Mouse (Mus musculus): ENCODE data around the gene Hoxd3. TPM values are rescaled to one million over a fixed set of nuclear protein-coding genes. Genes with fewer than 3 reads are reported as not detected.

The Hoxd3 gene
- polyA plus RNA-seq, 1 experiment from 2014 or later: 2.9 TPM

DNA sequence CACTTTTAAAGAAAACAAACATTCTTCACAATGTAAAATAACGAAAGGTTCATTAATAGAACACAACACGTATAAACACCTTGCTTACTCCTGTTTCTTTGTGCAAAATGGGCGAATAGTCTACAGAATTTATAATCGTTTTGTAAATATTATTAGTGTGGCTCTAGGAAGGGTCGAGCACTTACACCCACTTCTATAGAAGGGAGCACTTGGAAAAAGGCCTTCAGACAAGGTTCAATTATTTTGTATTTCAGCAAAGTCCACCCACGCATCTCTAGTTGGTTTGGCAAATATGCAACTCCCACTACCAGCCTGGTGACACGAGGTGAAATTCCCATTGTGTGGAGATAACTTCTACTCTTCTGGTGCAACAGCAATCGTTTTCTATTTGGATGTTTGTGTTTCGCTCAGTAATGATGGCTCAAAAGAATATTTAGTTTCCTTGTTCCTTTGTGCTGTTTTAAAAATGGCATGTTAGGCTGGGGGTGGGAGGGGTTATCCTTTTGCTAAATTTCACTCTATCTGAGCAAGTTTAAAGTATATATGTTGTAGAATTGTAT, 36.8 kb downstream of the Hoxd3 start:
- ATAC-seq (replicated peaks; ENCODE audit: insufficient number of reproducible peaks, low FRiP score, low TSS enrichment, low read depth): no peak
- Histone ChIP-seq H3K4me2 (ENCODE audit: low read depth, low read length) (no peak overlapping the region), H3K9ac (replicated peaks; ENCODE audit: low read length) (no peak overlapping the region), H3K9me3 (replicated peaks; ENCODE audit: control insufficient read depth, low read length) (no peaks in the 10 kb centered on the region), H3K4me1 (ENCODE audit: control insufficient read depth, insufficient read depth, low read length) (peaks cover 3% of the 10 kb centered on the region; the same call in 1 of the 2 replicates), H3K27ac (replicated peaks; ENCODE audit: low read depth, low read length) (no peak overlapping the region), H3K27me3 (ENCODE audit: control insufficient read depth, insufficient read depth, low read length) (peaks cover 92% of the 10 kb centered on the region), H3K4me3 (ENCODE audit: low read depth, low read length) (no peak overlapping the region), H3K36me3 (replicated peaks; ENCODE audit: control insufficient read depth, insufficient read depth, low read depth, low read length) (no peaks in the 10 kb centered on the region)
- no peak for DNase-seq (ENCODE audit: low spot score)
- 2% methylated on average over 9 of the region's 9 CpGs for WGBS

DNA sequence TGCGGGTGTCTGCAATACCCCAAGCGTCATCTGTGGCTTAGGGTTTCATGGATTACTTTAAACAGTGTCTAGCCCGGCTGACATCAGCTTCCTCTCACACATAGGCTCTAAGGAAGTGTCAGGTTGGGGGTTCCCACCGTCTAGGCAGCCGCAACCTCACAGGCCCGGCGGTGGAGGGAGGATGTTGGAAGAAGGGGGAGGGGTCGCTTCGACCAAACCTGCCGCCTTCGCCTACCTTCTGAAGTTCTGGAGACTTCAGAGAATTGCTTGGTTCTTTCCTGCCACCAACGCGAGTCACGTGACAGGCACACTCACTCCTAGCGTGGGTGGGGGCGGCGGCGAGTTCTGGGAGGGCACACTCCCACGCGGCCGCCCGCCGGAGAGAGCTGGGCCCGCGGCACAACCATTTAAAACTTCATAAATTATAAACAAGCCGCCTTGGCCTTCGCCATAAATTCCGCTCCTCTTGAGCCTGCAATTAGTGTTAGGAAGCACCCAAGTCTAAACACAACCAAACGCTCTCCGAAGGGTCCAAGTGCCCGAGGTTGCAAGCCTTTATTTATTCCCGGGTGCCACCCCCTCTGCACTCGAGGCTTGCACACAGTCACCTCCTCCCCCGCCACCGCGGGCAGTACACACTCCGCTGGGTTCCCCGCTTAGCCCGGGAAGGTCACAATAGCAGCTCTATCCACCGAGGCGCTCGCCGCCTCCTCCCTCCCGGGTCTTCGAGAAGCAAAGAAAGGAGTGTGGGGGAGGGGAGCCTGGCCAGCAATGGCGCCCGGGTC, 37.8 kb downstream of the Hoxd3 start:
- no peaks in the 10 kb centered on the region for H3K36me3 ChIP-seq (replicated peaks; ENCODE audit: control insufficient read depth, insufficient read depth, low read depth, low read length)
- H3K9ac ChIP-seq (replicated peaks; ENCODE audit: low read length): no peak overlapping the region; the same call in 1 of the 2 replicates
- H3K9me3 ChIP-seq (replicated peaks; ENCODE audit: control insufficient read depth, low read length): no peaks in the 10 kb centered on the region
- peaks cover 92% of the 10 kb centered on the region for H3K27me3 ChIP-seq (ENCODE audit: control insufficient read depth, insufficient read depth, low read length)
- WGBS: under 1% methylated on average over 47 of the region's 47 CpGs
- peak overlapping the region; percentile 19; the same call in 1 of the 2 replicates for H3K4me3 ChIP-seq (ENCODE audit: low read depth, low read length)
- ATAC-seq (replicated peaks; ENCODE audit: insufficient number of reproducible peaks, low FRiP score, low TSS enrichment, low read depth) (peak; percentile 57; the same call in 1 of the 2 replicates), DNase-seq (ENCODE audit: low spot score) (no peak)
- no peak overlapping the region for H3K27ac ChIP-seq (replicated peaks; ENCODE audit: low read depth, low read length)
- H3K4me2 ChIP-seq (ENCODE audit: low read depth, low read length): peak overlapping the region; percentile 41
- H3K4me1 ChIP-seq (ENCODE audit: control insufficient read depth, insufficient read depth, low read length): peaks cover 3% of the 10 kb centered on the region; the same call in 1 of the 2 replicates

DNA sequence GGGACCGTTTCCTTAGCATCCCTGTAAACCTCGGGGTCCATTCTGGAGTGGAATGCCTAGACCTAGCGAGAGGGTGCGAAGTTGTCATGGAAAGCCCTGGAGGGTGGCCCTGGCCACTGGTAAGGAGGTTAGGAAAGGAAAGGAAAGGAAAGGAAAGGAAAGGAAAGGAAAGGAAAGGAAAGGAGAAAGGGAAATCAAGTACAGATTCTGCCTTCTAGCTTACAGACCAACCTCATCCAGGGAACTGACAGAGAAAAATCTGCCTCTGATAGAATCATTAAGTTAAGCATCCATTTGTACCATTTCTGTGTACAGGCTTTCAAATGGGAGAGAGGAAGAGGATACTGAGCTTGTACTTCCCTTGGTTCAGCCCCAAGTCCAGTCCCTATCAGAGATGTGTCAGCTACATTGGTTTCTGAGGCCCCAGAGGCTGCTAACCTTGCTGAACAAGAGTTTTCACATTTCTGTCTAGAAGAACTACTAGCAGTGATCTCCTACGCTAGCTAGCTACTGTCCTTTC, 39.1 kb downstream of the Hoxd3 start:
- H3K36me3 ChIP-seq (replicated peaks; ENCODE audit: control insufficient read depth, insufficient read depth, low read depth, low read length): no peaks in the 10 kb centered on the region
- H3K4me1 ChIP-seq (ENCODE audit: control insufficient read depth, insufficient read depth, low read length): peaks cover 3% of the 10 kb centered on the region; the same call in 1 of the 2 replicates
- H3K9ac ChIP-seq (replicated peaks; ENCODE audit: low read length): no peak overlapping the region
- H3K9me3 ChIP-seq (replicated peaks; ENCODE audit: control insufficient read depth, low read length): no peaks in the 10 kb centered on the region
- no peak overlapping the region for H3K4me2 ChIP-seq (ENCODE audit: low read depth, low read length)
- no peak overlapping the region for H3K4me3 ChIP-seq (ENCODE audit: low read depth, low read length)
- peaks cover 83% of the 10 kb centered on the region for H3K27me3 ChIP-seq (ENCODE audit: control insufficient read depth, insufficient read depth, low read length)
- ATAC-seq (replicated peaks; ENCODE audit: insufficient number of reproducible peaks, low FRiP score, low TSS enrichment, low read depth): no peak
- no peak overlapping the region for H3K27ac ChIP-seq (replicated peaks; ENCODE audit: low read depth, low read length)
- no peak for DNase-seq (ENCODE audit: low spot score)
- WGBS: 16% methylated on average over 5 of the region's 5 CpGs

DNA sequence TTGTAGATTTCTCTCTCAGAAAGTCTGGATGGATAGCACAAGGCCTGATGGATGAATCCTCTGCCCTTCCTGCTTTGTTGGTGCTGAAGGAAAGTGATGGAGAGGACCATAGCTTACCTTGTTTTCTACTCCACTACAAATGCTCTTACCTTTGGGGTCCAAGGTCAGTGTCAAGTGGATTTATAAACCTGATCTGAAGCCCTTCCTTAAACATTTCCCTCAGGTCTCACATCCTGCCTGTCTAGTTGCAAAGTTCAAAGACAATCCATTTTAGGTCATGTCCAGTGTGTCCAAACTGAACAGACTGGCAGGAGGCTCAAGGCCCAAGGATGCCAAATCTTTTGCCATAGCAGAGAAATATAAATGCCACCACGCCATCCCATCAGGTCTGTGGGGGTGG, 40.1 kb downstream of the Hoxd3 start:
- no peaks in the 10 kb centered on the region for H3K9me3 ChIP-seq (replicated peaks; ENCODE audit: control insufficient read depth, low read length)
- ATAC-seq (replicated peaks; ENCODE audit: insufficient number of reproducible peaks, low FRiP score, low TSS enrichment, low read depth): no peak
- H3K4me2 ChIP-seq (ENCODE audit: low read depth, low read length): no peak overlapping the region
- H3K4me3 ChIP-seq (ENCODE audit: low read depth, low read length): no peak overlapping the region
- H3K27ac ChIP-seq (replicated peaks; ENCODE audit: low read depth, low read length): no peak overlapping the region
- 71% methylated on average over 1 of the region's 1 CpGs for WGBS
- peaks cover 73% of the 10 kb centered on the region for H3K27me3 ChIP-seq (ENCODE audit: control insufficient read depth, insufficient read depth, low read length)
- H3K9ac ChIP-seq (replicated peaks; ENCODE audit: low read length): no peak overlapping the region
- no peak for DNase-seq (ENCODE audit: low spot score)
- H3K4me1 ChIP-seq (ENCODE audit: control insufficient read depth, insufficient read depth, low read length): peaks cover 3% of the 10 kb centered on the region; the same call in 1 of the 2 replicates
- no peaks in the 10 kb centered on the region for H3K36me3 ChIP-seq (replicated peaks; ENCODE audit: control insufficient read depth, insufficient read depth, low read depth, low read length)

DNA sequence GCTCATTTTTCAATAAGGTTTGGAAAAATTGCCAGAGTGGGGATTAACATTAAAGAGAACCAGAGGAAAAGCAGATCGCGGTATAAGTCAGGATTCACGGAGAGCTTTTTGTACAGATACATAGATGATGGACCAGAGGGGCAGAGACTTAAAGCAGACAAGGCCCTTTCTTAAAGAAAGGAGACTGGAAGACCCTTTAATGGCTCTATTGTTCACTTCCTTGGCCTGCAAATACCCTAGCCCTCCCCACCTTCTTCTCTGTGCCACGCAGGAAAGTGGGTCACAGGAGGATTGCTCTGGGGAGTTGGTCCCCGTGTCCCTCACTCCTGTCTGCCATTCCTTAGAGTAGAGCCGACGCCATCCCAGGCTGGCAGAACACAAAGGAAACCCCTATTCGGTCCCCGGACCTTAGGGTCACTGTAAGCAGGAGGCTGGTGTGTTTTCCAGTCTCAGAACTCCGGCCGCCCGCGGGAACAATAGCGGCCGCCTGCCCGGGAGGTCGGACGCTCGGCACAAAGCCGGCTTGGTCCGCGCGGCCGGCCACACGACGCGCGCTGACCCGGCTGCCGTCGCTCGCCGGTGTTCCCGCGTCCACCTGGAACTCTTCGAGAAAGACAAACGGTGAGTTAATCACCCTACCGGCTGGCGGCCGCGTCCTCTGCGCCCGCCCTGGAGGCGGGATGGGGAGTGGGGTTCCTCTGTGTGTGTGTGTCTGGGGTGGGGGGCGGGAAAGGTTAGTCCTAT, 40.9 kb downstream of the Hoxd3 start:
- under 1% methylated on average over 45 of the region's 45 CpGs for WGBS
- Histone ChIP-seq H3K36me3 (replicated peaks; ENCODE audit: control insufficient read depth, insufficient read depth, low read depth, low read length) (no peaks in the 10 kb centered on the region), H3K27ac (replicated peaks; ENCODE audit: low read depth, low read length) (no peak overlapping the region), H3K4me1 (ENCODE audit: control insufficient read depth, insufficient read depth, low read length) (peaks cover 3% of the 10 kb centered on the region; the same call in 1 of the 2 replicates), H3K4me3 (ENCODE audit: low read depth, low read length) (peak overlapping the region; percentile 17), H3K4me2 (ENCODE audit: low read depth, low read length) (peak overlapping the region; percentile 32), H3K9ac (replicated peaks; ENCODE audit: low read length) (peak overlapping the region; percentile 46), H3K9me3 (replicated peaks; ENCODE audit: control insufficient read depth, low read length) (no peaks in the 10 kb centered on the region), H3K27me3 (ENCODE audit: control insufficient read depth, insufficient read depth, low read length) (peaks cover 66% of the 10 kb centered on the region)
- ATAC-seq (replicated peaks; ENCODE audit: insufficient number of reproducible peaks, low FRiP score, low TSS enrichment, low read depth): no peak; the same call in 1 of the 2 replicates
- no peak for DNase-seq (ENCODE audit: low spot score)

DNA sequence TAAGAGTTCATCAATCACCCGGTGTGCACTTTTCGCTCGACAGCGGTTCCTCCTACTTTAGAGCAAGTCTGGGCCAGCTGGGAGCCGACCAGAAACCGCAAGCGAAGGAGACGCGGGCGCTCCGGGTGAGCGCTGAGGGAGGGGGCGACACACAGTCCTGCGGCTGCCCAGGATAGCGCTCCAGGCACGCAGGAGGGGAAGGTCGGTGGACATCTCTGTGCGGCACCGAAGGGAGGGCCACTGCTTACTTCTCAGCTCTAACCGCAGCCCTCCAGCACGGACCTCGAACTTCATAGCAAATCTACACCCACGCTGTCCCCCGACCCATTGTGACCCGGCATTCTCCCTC, 41.4 kb downstream of the Hoxd3 start:
- Histone ChIP-seq H3K4me3 (ENCODE audit: low read depth, low read length) (peak overlapping the region; percentile 17; the same call in 1 of the 2 replicates), H3K27ac (replicated peaks; ENCODE audit: low read depth, low read length) (no peak overlapping the region), H3K9ac (replicated peaks; ENCODE audit: low read length) (no peak overlapping the region; the same call in 1 of the 2 replicates), H3K36me3 (replicated peaks; ENCODE audit: control insufficient read depth, insufficient read depth, low read depth, low read length) (no peaks in the 10 kb centered on the region), H3K27me3 (ENCODE audit: control insufficient read depth, insufficient read depth, low read length) (peaks cover 63% of the 10 kb centered on the region), H3K4me1 (ENCODE audit: control insufficient read depth, insufficient read depth, low read length) (peaks cover 3% of the 10 kb centered on the region; the same call in 1 of the 2 replicates), H3K9me3 (replicated peaks; ENCODE audit: control insufficient read depth, low read length) (no peaks in the 10 kb centered on the region), H3K4me2 (ENCODE audit: low read depth, low read length) (peak overlapping the region; percentile 32)
- under 1% methylated on average over 25 of the region's 25 CpGs for WGBS
- ATAC-seq (replicated peaks; ENCODE audit: insufficient number of reproducible peaks, low FRiP score, low TSS enrichment, low read depth): no peak
- no peak for DNase-seq (ENCODE audit: low spot score)

DNA sequence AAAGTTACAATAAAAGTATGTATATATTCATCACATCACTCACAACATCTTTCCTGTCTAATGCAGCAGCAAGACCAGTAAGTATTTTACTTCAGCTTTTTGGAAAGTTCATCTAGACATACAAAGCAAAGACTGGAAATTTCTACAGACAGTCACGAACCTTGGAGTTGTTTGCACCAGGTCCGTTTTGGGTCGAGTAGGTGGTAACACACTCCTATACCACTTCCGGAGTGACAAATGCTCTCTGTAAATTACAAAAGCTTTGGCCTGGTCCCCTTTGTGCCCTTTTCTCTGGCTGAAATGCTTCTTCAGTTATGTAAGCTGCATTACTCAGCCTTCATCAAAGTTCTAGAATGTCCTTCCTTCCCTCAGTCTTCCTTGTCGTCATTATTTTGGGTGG, 42.0 kb downstream of the Hoxd3 start:
- Histone ChIP-seq H3K4me3 (ENCODE audit: low read depth, low read length) (no peak overlapping the region), H3K4me2 (ENCODE audit: low read depth, low read length) (no peak overlapping the region), H3K4me1 (ENCODE audit: control insufficient read depth, insufficient read depth, low read length) (peaks cover 3% of the 10 kb centered on the region; the same call in 1 of the 2 replicates), H3K9me3 (replicated peaks; ENCODE audit: control insufficient read depth, low read length) (no peaks in the 10 kb centered on the region), H3K36me3 (replicated peaks; ENCODE audit: control insufficient read depth, insufficient read depth, low read depth, low read length) (no peaks in the 10 kb centered on the region), H3K27me3 (ENCODE audit: control insufficient read depth, insufficient read depth, low read length) (peaks cover 62% of the 10 kb centered on the region), H3K9ac (replicated peaks; ENCODE audit: low read length) (no peak overlapping the region), H3K27ac (replicated peaks; ENCODE audit: low read depth, low read length) (no peak overlapping the region)
- WGBS: 17% methylated on average over 5 of the region's 5 CpGs
- ATAC-seq (replicated peaks; ENCODE audit: insufficient number of reproducible peaks, low FRiP score, low TSS enrichment, low read depth) (no peak), DNase-seq (ENCODE audit: low spot score) (no peak)
